Mouse (Mus musculus) spleen, adult 2 months (tissue): ENCODE data around the gene Hist1h2ba. TPM values are rescaled to one million over a fixed set of nuclear protein-coding genes. Genes with fewer than 3 reads are reported as not detected.

Experiments used
- DNase-seq, 2 experiments: peaks; one replicate each; pipeline versions ENCODE4 v3.0.0 to v3.0.0-alpha.2; 2012 to 2021; ENCODE audit warnings: low spot score in 2 of 2, low read depth in 1 of 2
- H3K27ac ChIP-seq: fragments of 200-500 bp; 2 replicates; pipeline ENCODE4 v1.5.1; 2012; ENCODE audit warnings: low read length, inconsistent platforms; ENCODE audit not compliant: insufficient read depth
- H3K27me3 ChIP-seq: fragments of 200-500 bp; 2 replicates; pipeline ENCODE4 v1.6.1; 2012; ENCODE audit warnings: mild to moderate bottlenecking, moderate library complexity, low read length, inconsistent platforms; ENCODE audit not compliant: control insufficient read depth, insufficient read depth
- H3K36me3 ChIP-seq: fragments of 200-500 bp; 2 replicates; pipeline ENCODE4 v1.6.1; 2012; ENCODE audit warnings: mild to moderate bottlenecking, low read length, inconsistent platforms; ENCODE audit not compliant: control insufficient read depth, insufficient read depth
- H3K4me1 ChIP-seq: fragments of 200-500 bp; 2 replicates; pipeline ENCODE4 v1.6.1; 2011; ENCODE audit warnings: inconsistent platforms; ENCODE audit not compliant: control insufficient read depth, insufficient read depth, insufficient read length
- H3K4me3 ChIP-seq: fragments of 200-500 bp; 2 replicates; pipeline ENCODE4 v1.5.1; 2011; ENCODE audit warnings: mild to moderate bottlenecking, inconsistent platforms; ENCODE audit not compliant: insufficient read depth, insufficient read length; ENCODE audit errors: extremely low read depth
- CTCF ChIP-seq: fragments of 200-500 bp; IDR thresholded peaks from 2 replicates; pipeline ENCODE4 v1.5.1; 2011; ENCODE audit warnings: mild to moderate bottlenecking, inconsistent platforms; ENCODE audit not compliant: insufficient read depth, insufficient read length, insufficient replicate concordance; ENCODE audit errors: extremely low read depth
- POLR2A ChIP-seq: fragments of 200-500 bp; IDR thresholded peaks from 2 replicates; pipeline ENCODE4 v1.6.1; 2011; ENCODE audit warnings: low read depth, low read length, inconsistent platforms
- WGBS: fragments of 180-500 bp; shearing (Covaris S2); methylation state at CpG from one replicate; pipeline ENCODE4 v1.1.7; 2018; 5-methylcytosine and 5-hydroxymethylcytosine counted together
- polyA plus RNA-seq: library from polyadenylated mRNA; depleted of rRNA; stranded (reverse); fragments of >200 nt; gene quantifications from 2 replicates; pipeline ENCODE4 v1.2.3, GENCODE M21; 2012; rRNA removed

Gene Hist1h2ba
- polyA plus RNA-seq, 1 experiment = not detected

GRCm38 (mm10) chr13:23885540-23885939 lies 48.4 kb downstream of the Hist1h2ba start:
- Histone ChIP-seq H3K27ac (no peak overlapping the region), H3K4me3 (no peak overlapping the region), H3K36me3 (no peaks in the 10 kb centered on the region), H3K4me1 (no peaks in the 10 kb centered on the region), H3K27me3 (no peaks in the 10 kb centered on the region)
- 23% methylated on average over 2 of the region's 2 CpGs for WGBS
- peak; percentile 35 to 59 for DNase-seq
- TF ChIP-seq CTCF (peak; percentile 24; the same call in 1 of the 2 replicates), POLR2A (no peak)

Other genes with a start within 250 kb of the Hist1h2ba start
- 41.8 and 44.4 TPM in 2 replicates for gene Hist1h2bc, start 250.0 kb downstream of the Hist1h2ba start, polyA plus RNA-seq
- gene Hist1h1t, start 238.3 kb downstream of the Hist1h2ba start, polyA plus RNA-seq = not detected in 2 replicates
- 20.0 and 33.6 TPM in 2 replicates for gene Hist1h4c, start 235.7 kb downstream of the Hist1h2ba start, polyA plus RNA-seq
- 20.7 and 26.1 TPM in 2 replicates for gene Hfe, start 223.3 kb downstream of the Hist1h2ba start, polyA plus RNA-seq
- gene Hist1h1c, start 195.3 kb downstream of the Hist1h2ba start, polyA plus RNA-seq = 20.9 and 25.5 TPM in 2 replicates
- gene Hist1h3c, start 188.6 kb downstream of the Hist1h2ba start, polyA plus RNA-seq = 35.9 and 50.3 TPM in 2 replicates
- gene Hist1h2bb, start 187.4 kb downstream of the Hist1h2ba start, polyA plus RNA-seq = 23.7 and 32.9 TPM in 2 replicates
- 28.4 and 40.3 TPM in 2 replicates for gene Hist1h2ab, start 183.0 kb downstream of the Hist1h2ba start, polyA plus RNA-seq
- 54.9 and 68.9 TPM in 2 replicates for gene Hist1h3b, start 181.9 kb downstream of the Hist1h2ba start, polyA plus RNA-seq
- 19.0 and 27.4 TPM in 2 replicates for gene Hist1h4b, start 177.1 kb downstream of the Hist1h2ba start, polyA plus RNA-seq
- gene Hist1h4a, start 172.9 kb downstream of the Hist1h2ba start, polyA plus RNA-seq = 16.1 and 29.5 TPM in 2 replicates
- gene Hist1h3a, start 171.8 kb downstream of the Hist1h2ba start, polyA plus RNA-seq = 38.4 and 54.1 TPM in 2 replicates
- 1.3 and 1.5 TPM in 2 replicates for gene Hist1h1a, start 170.5 kb downstream of the Hist1h2ba start, polyA plus RNA-seq
- not detected in 2 replicates for gene Trim38, start 164.2 kb downstream of the Hist1h2ba start, polyA plus RNA-seq
- gene Slc17a2, start 127.2 kb downstream of the Hist1h2ba start, polyA plus RNA-seq = not detected in 2 replicates
- gene Slc17a3, start 94.7 kb downstream of the Hist1h2ba start, polyA plus RNA-seq = 0.06 TPM in 1 of 2 replicates, not detected in the other
- gene Slc17a1, start 66.4 kb downstream of the Hist1h2ba start, polyA plus RNA-seq = 0.11 TPM in 1 of 2 replicates, not detected in the other
- gene Slc17a4, start 19.1 kb downstream of the Hist1h2ba start, polyA plus RNA-seq = 0.07 and 0.13 TPM in 2 replicates
- not detected in 2 replicates for gene Hist1h2aa, start 306 bp upstream of the Hist1h2ba start, polyA plus RNA-seq
- not detected in 2 replicates for gene Scgn, start 57.1 kb upstream of the Hist1h2ba start, polyA plus RNA-seq